Mouse (Mus musculus) gastrocnemius, postnatal 25 days (tissue): ENCODE data around the gene Trim28. TPM values are rescaled to one million over a fixed set of nuclear protein-coding genes. Genes with fewer than 3 reads are reported as not detected.

Experiments used
- DNase-seq: peaks from one replicate; pipeline ENCODE4 v3.0.0; 2022
- long read RNA-seq, 2 experiments: library from polyadenylated mRNA; stranded (forward); transcript quantifications; one replicate each; pipeline ENCODE4 v2.0.0; 2021
- total RNA-seq, 2 experiments: library from RNA; stranded (reverse); gene quantifications; 1 replicate in 1 of 2; 2 replicates in 1 of 2; pipeline ENCODE4 v1.2.3; 2021

Trim28 gene
- 10 to 100 TPM; 59.1 to 60.7 TPM for total RNA-seq
- long read RNA-seq, experiment 1, transcript Trim28-201 (17 exons, 3,245 nt), result major isoform, 18 of 34 reads
- long read RNA-seq, experiment 1, partial matches to known transcripts, result 9 of 34 reads
- long read RNA-seq, experiment 1, other reads (novel, unspliced or antisense), result 7 of 34 reads
- long read RNA-seq, experiment 2, transcript Trim28-201 (17 exons, 3,245 nt), result major isoform, 41 of 49 reads
- long read RNA-seq, experiment 2, partial matches to known transcripts, result 4 of 49 reads
- long read RNA-seq, experiment 2, other reads (novel, unspliced or antisense), result 4 of 49 reads

- DNase-seq, result no peak
These were observed at the start of gene Trim28 for GRCm38 (mm10) chr7:12998851-12999250. Trim28 (plus strand) TSS chr7:12999114.

- no peak for DNase-seq
These were observed 49.1 kb upstream of the Trim28 start for GRCm38 (mm10) chr7:12949872-12950229.

- DNase-seq, result no peak
These were observed 44.0 kb upstream of the Trim28 start for GRCm38 (mm10) chr7:12954896-12955295.

GRCm38 (mm10) chr7:12957511-12957910 is 41.4 kb upstream of the Trim28 start:
- no peak for DNase-seq

GRCm38 (mm10) chr7:12958948-12959347 is 40.0 kb upstream of the Trim28 start:
- DNase-seq, result no peak

GRCm38 (mm10) chr7:12959718-12960117 is 39.2 kb upstream of the Trim28 start:
- DNase-seq, result no peak

GRCm38 (mm10) chr7:12961511-12962141 is 37.3 kb upstream of the Trim28 start:
- DNase-seq, result peak; percentile 26

- DNase-seq, result peak; percentile 92
These were observed 33.2 kb upstream of the Trim28 start, which contains the start of gene Zfp324 for GRCm38 (mm10) chr7:12965678-12966091. Zfp324 (plus strand) TSS chr7:12965838.

GRCm38 (mm10) chr7:12966104-12966845 is 32.6 kb upstream of the Trim28 start:
- peak; percentile 56 for DNase-seq

- no peak for DNase-seq
These were observed 28.0 kb upstream of the Trim28 start for GRCm38 (mm10) chr7:12970906-12971305.

GRCm38 (mm10) chr7:12977682-12978389 is 21.1 kb upstream of the Trim28 start, which contains the start of gene Zfp446:
Zfp446 (plus strand) TSS chr7:12977848.
- peak; percentile 99 for DNase-seq

- no peak for DNase-seq
These were observed 19.8 kb upstream of the Trim28 start for GRCm38 (mm10) chr7:12978931-12979722.

- no peak for DNase-seq
These were observed 19.1 kb upstream of the Trim28 start for GRCm38 (mm10) chr7:12979776-12980175.

- DNase-seq, result no peak
These were observed 18.6 kb upstream of the Trim28 start for GRCm38 (mm10) chr7:12980291-12980690.

- no peak for DNase-seq
These were observed 13.2 kb upstream of the Trim28 start for GRCm38 (mm10) chr7:12985724-12986123.

- no peak for DNase-seq
These were observed 12.0 kb upstream of the Trim28 start for GRCm38 (mm10) chr7:12986906-12987305.

GRCm38 (mm10) chr7:12987409-12988189 is 11.3 kb upstream of the Trim28 start:
- no peak for DNase-seq

- no peak for DNase-seq
These were observed 6.7 kb upstream of the Trim28 start for GRCm38 (mm10) chr7:12992222-12992621.

- no peak for DNase-seq
These were observed 5.8 kb upstream of the Trim28 start for GRCm38 (mm10) chr7:12993148-12993547.

GRCm38 (mm10) chr7:12995862-12996261 is 3.1 kb upstream of the Trim28 start:
- no peak for DNase-seq

GRCm38 (mm10) chr7:12997230-12997629 is 1.7 kb upstream of the Trim28 start:
- no peak for DNase-seq
